15 mouse cellular contexts compared by ENCODE assay signal in the genomic region with DNA sequence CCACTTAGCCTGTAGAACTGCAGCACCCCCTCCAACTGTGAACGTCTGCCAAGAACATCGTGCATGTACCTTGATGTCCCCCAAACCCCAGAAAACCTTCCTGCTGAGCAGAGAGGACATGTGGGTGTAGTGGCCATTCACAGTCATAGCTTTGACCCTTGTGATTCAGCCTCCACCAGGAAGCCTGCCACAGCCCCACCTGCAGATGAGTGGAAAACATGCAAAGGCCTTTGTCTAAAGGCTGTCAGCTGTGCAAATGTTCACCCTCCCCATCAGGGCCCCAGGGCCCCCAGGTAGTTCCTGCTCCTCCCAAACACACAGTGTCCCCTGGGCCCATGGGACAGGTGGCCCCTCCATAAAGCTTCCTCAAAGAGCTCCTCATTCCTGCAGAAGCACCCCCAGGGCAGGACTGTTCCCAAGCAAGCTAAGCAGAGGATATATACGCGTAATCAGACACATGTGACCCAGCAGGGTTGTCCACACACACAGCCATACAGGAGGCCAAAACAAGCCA. TPM values are rescaled to one million over a fixed set of nuclear protein-coding genes. Genes with fewer than 3 reads are reported as not detected.
DNase-seq lines count a peak whose midpoint lies in the region; ATAC-seq and TF ChIP-seq lines count a peak whose summit lies in the region.
"Had no signal": no experiment of that assay in that cellular context is flagged by ENCODE, and none has a peak within 500 bp of the region (broad histone marks: within the 10 kb centered on the region; RNA-seq: fewer than 3 reads in every experiment).

No protein-coding gene starts in this region.

- TF ChIP-seq CTCF in midbrain, postnatal 0 days (IDR thresholded peaks at IDR 0.05) = no peak

- no peaks in the 10 kb centered on the region for H3K27me3 ChIP-seq in forebrain, embryonic 15.5 days
- H3K27me3 ChIP-seq in forebrain, embryonic 16.5 days (replicated peaks; ENCODE audit: control insufficient read depth, insufficient read depth, low read length) = no peaks in the 10 kb centered on the region
- H3K27me3 ChIP-seq in midbrain, embryonic 13.5 days = no peaks in the 10 kb centered on the region
- no peaks in the 10 kb centered on the region for H3K27me3 ChIP-seq in midbrain, postnatal 0 days (ENCODE audit: insufficient read depth, low read length)
- no peaks in the 10 kb centered on the region for H3K27me3 ChIP-seq in intestine, embryonic 15.5 days (replicated peaks)
- no peaks in the 10 kb centered on the region for H3K27me3 ChIP-seq in stomach, embryonic 15.5 days (replicated peaks)
- H3K27me3 ChIP-seq: heart, embryonic 15.5 days had no signal

- no peaks in the 10 kb centered on the region for H3K9me3 ChIP-seq in forebrain, embryonic 15.5 days
- H3K9me3 ChIP-seq in forebrain, embryonic 16.5 days (ENCODE audit: control insufficient read depth, low read length) = no peaks in the 10 kb centered on the region
- H3K9me3 ChIP-seq in midbrain, embryonic 13.5 days = no peaks in the 10 kb centered on the region
- no peaks in the 10 kb centered on the region for H3K9me3 ChIP-seq in midbrain, postnatal 0 days (ENCODE audit: low read length)
- no peaks in the 10 kb centered on the region for H3K9me3 ChIP-seq in intestine, embryonic 15.5 days
- H3K9me3 ChIP-seq in stomach, embryonic 15.5 days = no peaks in the 10 kb centered on the region
- H3K9me3 ChIP-seq: heart, embryonic 15.5 days had no signal

- H3K4me1 ChIP-seq in forebrain, embryonic 15.5 days = peaks cover 66% of the 10 kb centered on the region
- H3K4me1 ChIP-seq in forebrain, embryonic 16.5 days (replicated peaks; ENCODE audit: control insufficient read depth, insufficient read depth, low read length) = peaks cover 60% of the 10 kb centered on the region
- peaks cover 81% of the 10 kb centered on the region for H3K4me1 ChIP-seq in midbrain, embryonic 13.5 days (replicated peaks)
- H3K4me1 ChIP-seq in midbrain, postnatal 0 days (ENCODE audit: insufficient read depth, low read length) = peaks cover 33% of the 10 kb centered on the region
- peaks cover 45% of the 10 kb centered on the region for H3K4me1 ChIP-seq in intestine, embryonic 15.5 days (replicated peaks)
- peaks cover 41% of the 10 kb centered on the region for H3K4me1 ChIP-seq in stomach, embryonic 15.5 days

- peak overlapping the region; percentile 20; the same call in 1 of the 2 replicates for H3K27ac ChIP-seq in forebrain, embryonic 15.5 days (replicated peaks)
- no peak overlapping the region for H3K27ac ChIP-seq in forebrain, embryonic 16.5 days (ENCODE audit: low read length)
- H3K27ac ChIP-seq in midbrain, embryonic 13.5 days = 0 out of 2 replicates have a peak overlapping the region, but pooled peaks have one; percentile 64
- no peak overlapping the region for H3K27ac ChIP-seq in midbrain, postnatal 0 days (ENCODE audit: low read depth, low read length)
- peak overlapping the region; percentile 72 for H3K27ac ChIP-seq in intestine, embryonic 15.5 days
- peak overlapping the region; percentile 72 for H3K27ac ChIP-seq in stomach, embryonic 15.5 days
- H3K27ac ChIP-seq: heart, embryonic 15.5 days had no signal

- H3K4me2 ChIP-seq in forebrain, embryonic 15.5 days (replicated peaks) = no peak overlapping the region
- H3K4me2 ChIP-seq in forebrain, embryonic 16.5 days (ENCODE audit: low read length) = no peak overlapping the region
- H3K4me2 ChIP-seq in midbrain, embryonic 13.5 days (replicated peaks) = no peak overlapping the region
- H3K4me2 ChIP-seq in midbrain, postnatal 0 days (ENCODE audit: low read depth, low read length, poor library complexity, severe bottlenecking) = no peak overlapping the region
- H3K4me2 ChIP-seq in intestine, embryonic 15.5 days (replicated peaks) = 0 out of 2 replicates have a peak overlapping the region, but pooled peaks have one; percentile 0
- no peak overlapping the region for H3K4me2 ChIP-seq in stomach, embryonic 15.5 days
- H3K4me2 ChIP-seq: heart, embryonic 15.5 days had no signal

- H3K4me3 ChIP-seq in forebrain, embryonic 15.5 days = no peak overlapping the region
- no peak overlapping the region for H3K4me3 ChIP-seq in forebrain, embryonic 16.5 days (replicated peaks; ENCODE audit: low read length)
- H3K4me3 ChIP-seq in midbrain, embryonic 13.5 days (replicated peaks) = no peak overlapping the region
- no peak overlapping the region for H3K4me3 ChIP-seq in midbrain, postnatal 0 days (ENCODE audit: low read depth, low read length)
- H3K4me3 ChIP-seq in intestine, embryonic 15.5 days (replicated peaks) = no peak overlapping the region
- H3K4me3 ChIP-seq in stomach, embryonic 15.5 days (replicated peaks) = no peak overlapping the region
- H3K4me3 ChIP-seq: heart, embryonic 15.5 days had no signal

- H3K9ac ChIP-seq in forebrain, embryonic 15.5 days (replicated peaks) = no peak overlapping the region
- H3K9ac ChIP-seq in forebrain, embryonic 16.5 days (replicated peaks; ENCODE audit: low read depth, low read length) = no peak overlapping the region
- no peak overlapping the region for H3K9ac ChIP-seq in midbrain, embryonic 13.5 days (replicated peaks)
- no peak overlapping the region for H3K9ac ChIP-seq in midbrain, postnatal 0 days (replicated peaks; ENCODE audit: low read length, poor library complexity, severe bottlenecking)
- H3K9ac ChIP-seq in intestine, embryonic 15.5 days = no peak overlapping the region
- H3K9ac ChIP-seq in stomach, embryonic 15.5 days = no peak overlapping the region
- H3K9ac ChIP-seq: heart, embryonic 15.5 days had no signal

- no peak for ATAC-seq in forebrain, embryonic 15.5 days (replicated peaks)
- ATAC-seq in forebrain, embryonic 16.5 days = no peak
- ATAC-seq in midbrain, embryonic 13.5 days = no peak
- no peak for ATAC-seq in midbrain, postnatal 0 days (ENCODE audit: low FRiP score)
- peak; percentile 64 for ATAC-seq in intestine, embryonic 15.5 days
- ATAC-seq in stomach, embryonic 15.5 days (ENCODE audit: insufficient read depth, low FRiP score, low read depth) = 0 out of 2 replicates have a peak, but pooled peaks have one; percentile 31
- ATAC-seq: activated CD4-positive, CD25-positive, alpha-beta regulatory T cell, adult 4 months had no signal

- DNase-seq in midbrain, postnatal 0 days (ENCODE audit: low spot score) = no peak
- no peak for DNase-seq in embryo, embryonic 9.5 days (ENCODE audit: extremely low spot score)
- no peak for DNase-seq in right cerebral cortex, postnatal 25 days
- DNase-seq: B cell, adult 2 months; kidney, adult 2 months; lung, adult 2 months; thymus, postnatal 4 days had no signal

- H3K36me3 ChIP-seq in forebrain, embryonic 15.5 days = no peaks in the 10 kb centered on the region
- H3K36me3 ChIP-seq in forebrain, embryonic 16.5 days (ENCODE audit: control insufficient read depth, insufficient read depth) = no peaks in the 10 kb centered on the region
- peaks cover 6% of the 10 kb centered on the region for H3K36me3 ChIP-seq in midbrain, embryonic 13.5 days
- no peaks in the 10 kb centered on the region for H3K36me3 ChIP-seq in midbrain, postnatal 0 days (ENCODE audit: insufficient read depth, low read length)
- H3K36me3 ChIP-seq in intestine, embryonic 15.5 days = no peaks in the 10 kb centered on the region
- H3K36me3 ChIP-seq in stomach, embryonic 15.5 days = no peaks in the 10 kb centered on the region
- H3K36me3 ChIP-seq: heart, embryonic 15.5 days had no signal

- 69% methylated on average over 4 of the region's 4 CpGs for WGBS in forebrain, embryonic 15.5 days
- 68% methylated on average over 4 of the region's 4 CpGs for WGBS in forebrain, embryonic 16.5 days
- 73% methylated on average over 4 of the region's 4 CpGs for WGBS in midbrain, embryonic 13.5 days
- WGBS in midbrain, postnatal 0 days = 58% methylated on average over 4 of the region's 4 CpGs
- WGBS in intestine, embryonic 15.5 days = 74% methylated on average over 4 of the region's 4 CpGs
- WGBS in stomach, embryonic 15.5 days = 63% methylated on average over 4 of the region's 4 CpGs

RNA-seq across cellular contexts. Expression of gene Wnk2, which starts 16.4 kb away (rescaled TPM):
- polyA plus RNA-seq in forebrain, embryonic 15.5 days (2015; fragmentation: Nextera tagmentation; extraction: Ambion mirVana) = 21.6 and 21.9 TPM in 2 replicates
- polyA plus RNA-seq in forebrain, embryonic 16.5 days (2015; fragmentation: Nextera tagmentation; extraction: Ambion mirVana) = 16.0 and 21.3 TPM in 2 replicates
- polyA plus RNA-seq in midbrain, embryonic 13.5 days (2015; fragmentation: Nextera tagmentation; extraction: Ambion mirVana) = 19.3 and 21.0 TPM in 2 replicates
- total RNA-seq in midbrain, postnatal 0 days (2014; rRNA removed) = 62.9 and 63.4 TPM in 2 replicates
- 15.2 and 17.7 TPM in 2 replicates for polyA plus RNA-seq in midbrain, postnatal 0 days (2015; fragmentation: Nextera tagmentation; extraction: Ambion mirVana)
- 3.1 and 4.1 TPM in 2 replicates for polyA plus RNA-seq in intestine, embryonic 15.5 days (2015; fragmentation: Nextera tagmentation; extraction: Ambion mirVana)
- polyA plus RNA-seq in stomach, embryonic 15.5 days (2015; fragmentation: Nextera tagmentation; extraction: Ambion mirVana) = 3.3 and 3.8 TPM in 2 replicates
- total RNA-seq: MEL had no signal
- polyA plus RNA-seq: activated CD4-positive, CD25-positive, alpha-beta regulatory T cell, adult 4 months had no signal

RNA-seq across cellular contexts. Expression of gene Ninj1, which starts 55.9 kb away (rescaled TPM):
- 21.1 and 22.0 TPM in 2 replicates for polyA plus RNA-seq in forebrain, embryonic 15.5 days (2015; fragmentation: Nextera tagmentation; extraction: Ambion mirVana)
- polyA plus RNA-seq in forebrain, embryonic 16.5 days (2015; fragmentation: Nextera tagmentation; extraction: Ambion mirVana) = 21.3 and 23.1 TPM in 2 replicates
- 12.6 and 14.6 TPM in 2 replicates for polyA plus RNA-seq in midbrain, embryonic 13.5 days (2015; fragmentation: Nextera tagmentation; extraction: Ambion mirVana)
- total RNA-seq in midbrain, postnatal 0 days (2014; rRNA removed) = 19.4 and 29.7 TPM in 2 replicates
- polyA plus RNA-seq in midbrain, postnatal 0 days (2015; fragmentation: Nextera tagmentation; extraction: Ambion mirVana) = 34.8 and 36.5 TPM in 2 replicates
- 54.8 and 62.1 TPM in 2 replicates for polyA plus RNA-seq in intestine, embryonic 15.5 days (2015; fragmentation: Nextera tagmentation; extraction: Ambion mirVana)
- 52.5 and 54.3 TPM in 2 replicates for polyA plus RNA-seq in stomach, embryonic 15.5 days (2015; fragmentation: Nextera tagmentation; extraction: Ambion mirVana)

Comparison
In these comparisons a context has a peak if more than half of its experiments do, and no peak if none do; other contexts are left out.
1. H3K27ac ChIP-seq: peak in forebrain, embryonic 15.5 days (single experiment), midbrain, embryonic 13.5 days (single experiment), intestine, embryonic 15.5 days (single experiment) and stomach, embryonic 15.5 days (single experiment); none in forebrain, embryonic 16.5 days (single experiment) and midbrain, postnatal 0 days (single experiment).
2. ATAC-seq: peak in intestine, embryonic 15.5 days (single experiment) and stomach, embryonic 15.5 days (single experiment); none in forebrain, embryonic 15.5 days (single experiment), forebrain, embryonic 16.5 days (single experiment), midbrain, embryonic 13.5 days (single experiment) and midbrain, postnatal 0 days (single experiment).